Comparison of ENCODE assay signal across 8 mouse cellular contexts in the genomic region with DNA sequence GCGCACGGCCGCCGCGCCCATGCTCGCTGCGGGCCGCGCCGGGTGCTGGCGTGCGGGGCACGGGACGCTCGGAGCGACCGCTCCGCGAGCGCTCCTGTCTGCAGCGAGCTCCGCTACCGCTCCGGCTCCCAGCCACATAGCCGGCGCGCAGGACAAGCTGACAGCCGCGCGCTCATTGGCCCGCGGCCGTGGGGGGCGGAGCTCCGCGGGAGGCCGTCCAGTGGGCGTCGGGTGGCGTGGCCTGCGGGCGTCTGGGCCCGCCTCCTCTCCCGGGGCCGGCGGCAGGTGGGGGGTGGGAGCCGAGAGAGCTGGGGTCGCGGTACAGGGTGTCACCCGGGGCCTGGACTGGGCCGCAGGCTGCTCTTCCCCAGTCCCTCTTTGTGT. TPM values are rescaled to one million over a fixed set of nuclear protein-coding genes. Genes with fewer than 3 reads are reported as not detected.
A peak's percentile ranks its signal among the peaks of the same experiment; 100 is the strongest.
DNase-seq lines count a peak whose midpoint lies in the region; ATAC-seq and TF ChIP-seq lines count a peak whose summit lies in the region.

Scube1 (minus strand) TSS at position 136 of the 384 bp plus-strand sequence.

- WGBS in cerebellum, adult 2 months = under 1% methylated on average over 49 of the region's 51 CpGs
- under 1% methylated on average over 50 of the region's 51 CpGs for WGBS in liver, embryonic 15.5 days (ENCODE audit: insufficient replicate concordance)

- TF ChIP-seq CTCF in E14TG2a.4 (conservative IDR thresholded peaks at IDR 0.05; ENCODE audit: low read length) = no peak
- TF ChIP-seq CTCF in cerebellum, adult 2 months (IDR thresholded peaks at IDR 0.05; ENCODE audit: borderline replicate concordance, insufficient read depth, low read depth, low read length) = no peak

- intact Hi-C loops in heart, postnatal 25 days (cut with DNase I) = no loop called here

- peaks cover 81% of the 10 kb centered on the region for H3K27me3 ChIP-seq in E14TG2a.4 (ENCODE audit: insufficient read depth, low read length)
- peaks cover 5% of the 10 kb centered on the region; the same call in 1 of the 2 replicates for H3K27me3 ChIP-seq in cerebellum, adult 2 months (ENCODE audit: control insufficient read depth, insufficient read depth, low read length)
- H3K27me3 ChIP-seq in liver, embryonic 15.5 days = peaks cover 62% of the 10 kb centered on the region

- H3K27ac ChIP-seq in cerebellum, adult 2 months (ENCODE audit: insufficient read depth, low read length) = no peak within 1 kb of the TSS
- H3K27ac ChIP-seq in liver, embryonic 15.5 days (replicated peaks) = no peak within 1 kb of the TSS

- H3K4me3 ChIP-seq in E14TG2a.4 (replicated peaks; ENCODE audit: low read length) = peak within 1 kb of the TSS; percentile 87
- peak within 1 kb of the TSS; percentile 22 for H3K4me3 ChIP-seq in cerebellum, adult 2 months (replicated peaks; ENCODE audit: insufficient read depth, low read depth, low read length)
- H3K4me3 ChIP-seq in liver, embryonic 15.5 days (replicated peaks) = peak within 1 kb of the TSS; percentile 47

- no peaks in the 10 kb centered on the region for H3K36me3 ChIP-seq in E14TG2a.4 (ENCODE audit: insufficient read depth, low read length)
- no peaks in the 10 kb centered on the region for H3K36me3 ChIP-seq in liver, embryonic 15.5 days (replicated peaks)

- H3K4me2 ChIP-seq in liver, embryonic 15.5 days = peak within 1 kb of the TSS; percentile 68

- peak; percentile 63 for ATAC-seq in liver, embryonic 15.5 days (ENCODE audit: insufficient read depth)

- no peaks in the 10 kb centered on the region for H3K9me3 ChIP-seq in E14TG2a.4 (ENCODE audit: low read length)
- H3K9me3 ChIP-seq in liver, embryonic 15.5 days (replicated peaks) = no peaks in the 10 kb centered on the region

- H3K4me1 ChIP-seq in E14TG2a.4 (replicated peaks; ENCODE audit: low read depth, low read length) = peaks cover 19% of the 10 kb centered on the region
- H3K4me1 ChIP-seq in cerebellum, adult 2 months (ENCODE audit: control insufficient read depth, insufficient read depth, low read length) = peaks cover 2% of the 10 kb centered on the region; the same call in 1 of the 2 replicates
- H3K4me1 ChIP-seq in liver, embryonic 15.5 days (replicated peaks) = peaks cover 13% of the 10 kb centered on the region

- peak; percentile 65 to 73 for DNase-seq in cerebellum, adult 2 months
- DNase-seq in forelimb bud, embryonic 11.5 days (ENCODE audit: low read depth, low spot score) = peak; percentile 86
- DNase-seq in heart, postnatal 25 days (ENCODE audit: low spot score) = peak; percentile 79
- peak; percentile 79 for DNase-seq in layer of hippocampus, adult 11-12 months (ENCODE audit: low spot score)
- DNase-seq in ovary, adult 18-20 months (ENCODE audit: low spot score) = peak; percentile 85
- DNase-seq in thymus, postnatal 14 days = peak; percentile 74

- no peak within 1 kb of the TSS for H3K9ac ChIP-seq in liver, embryonic 15.5 days

- TF ChIP-seq POLR2A in cerebellum, adult 2 months (IDR thresholded peaks at IDR 0.05; ENCODE audit: borderline replicate concordance, insufficient read depth, low read length) = no peak

RNA-seq across cellular contexts. Expression of gene Scube1, which starts in this region (rescaled TPM):
- polyA plus RNA-seq in cerebellum, adult 2 months (2012; rRNA removed) = 2.9 and 3.1 TPM in 2 replicates
- total RNA-seq in heart, postnatal 25 days (2021) = 1 to 10 TPM; 1.1 to 1.2 TPM
- polyA plus RNA-seq in liver, embryonic 15.5 days (2015; fragmentation: Nextera tagmentation; extraction: Ambion mirVana) = 0.16 and 0.24 TPM in 2 replicates

Comparison
In these comparisons a context has a peak if more than half of its experiments do, and no peak if none do; other contexts are left out.
1. Peak in ATAC-seq, H3K4me3 ChIP-seq and H3K4me2 ChIP-seq in liver, embryonic 15.5 days; RNA of the gene not detected or under 1 TPM.
2. H3K4me3 ChIP-seq: peak in every context shown above with its lines; median percentile 87 in E14TG2a.4; 47 in liver, embryonic 15.5 days; 22 in cerebellum, adult 2 months.